Mouse (Mus musculus): ENCODE results near the gene Cabp4. TPM values are rescaled to one million over a fixed set of nuclear protein-coding genes. Genes with fewer than 3 reads are reported as not detected.
A peak's percentile ranks its signal among the peaks of the same experiment; 100 is the strongest.
"Not testable (repeated sequence)": the region's sequence is repeated elsewhere in the genome, so short reads cannot be mapped to it uniquely, and the experiment has no call there.

The Cabp4 gene
- polyA plus RNA-seq, 1 experiment: 0.60 TPM

GRCm38 (mm10) chr19:4129462-4129861, 14.4 kb downstream of the Cabp4 start:
- 96% methylated on average over 7 of the region's 7 CpGs for WGBS
- peaks cover 4% of the 10 kb centered on the region; the same call in 1 of the 2 replicates for H3K4me1 ChIP-seq (ENCODE audit: control insufficient read depth, insufficient read depth, low read length)
- TF ChIP-seq POLR2A (IDR thresholded peaks at IDR 0.05; ENCODE audit: borderline replicate concordance, control insufficient read depth, low read depth, low read length) (no peak), CTCF (IDR thresholded peaks at IDR 0.05; ENCODE audit: control insufficient read depth, insufficient read depth, low read length) (no peak)
- no peak overlapping the region for H3K4me3 ChIP-seq (replicated peaks; ENCODE audit: control insufficient read depth, low read depth, low read length)
- H3K27ac ChIP-seq (ENCODE audit: control insufficient read depth, insufficient read depth, low read depth, low read length, poor library complexity): peak overlapping the region; percentile 40; the same call in 1 of the 2 replicates

GRCm38 (mm10) chr19:4126759-4127495, 16.9 kb downstream of the Cabp4 start:
- peaks cover 8% of the 10 kb centered on the region for H3K4me1 ChIP-seq (ENCODE audit: control insufficient read depth, insufficient read depth, low read length)
- 66% methylated on average over 7 of the region's 7 CpGs for WGBS
- H3K27ac ChIP-seq (ENCODE audit: control insufficient read depth, insufficient read depth, low read depth, low read length, poor library complexity): peak overlapping the region; percentile 40; the same call in 1 of the 2 replicates

GRCm38 (mm10) chr19:4125741-4126696, 17.8 kb downstream of the Cabp4 start, which contains the start of gene Aip:
Aip (minus strand) TSS chr19:4125858.
- Histone ChIP-seq H3K4me3 (replicated peaks; ENCODE audit: control insufficient read depth, low read depth, low read length) (peak within 1 kb of the TSS; percentile 83), H3K4me1 (ENCODE audit: control insufficient read depth, insufficient read depth, low read length) (peaks cover 8% of the 10 kb centered on the region), H3K27ac (ENCODE audit: control insufficient read depth, insufficient read depth, low read depth, low read length, poor library complexity) (peak within 1 kb of the TSS; percentile 72)
- TF ChIP-seq POLR2A (IDR thresholded peaks at IDR 0.05; ENCODE audit: borderline replicate concordance, control insufficient read depth, low read depth, low read length) (peak; percentile 82; the same call in 1 of the 2 replicates), CTCF (IDR thresholded peaks at IDR 0.05; ENCODE audit: control insufficient read depth, insufficient read depth, low read length) (peak; percentile 79)
- under 1% methylated on average over 64 of the region's 64 CpGs for WGBS

More at GRCm38 (mm10) chr19:4126759-4127495, 16.9 kb downstream of the Cabp4 start:
- TF ChIP-seq CTCF (IDR thresholded peaks at IDR 0.05; ENCODE audit: control insufficient read depth, insufficient read depth, low read length) (no peak), POLR2A (IDR thresholded peaks at IDR 0.05; ENCODE audit: borderline replicate concordance, control insufficient read depth, low read depth, low read length) (no peak)
- peak overlapping the region; percentile 83 for H3K4me3 ChIP-seq (replicated peaks; ENCODE audit: control insufficient read depth, low read depth, low read length)

- Histone ChIP-seq H3K4me1 (ENCODE audit: control insufficient read depth, insufficient read depth, low read length) (peaks cover 11% of the 10 kb centered on the region), H3K4me3 (replicated peaks; ENCODE audit: control insufficient read depth, low read depth, low read length) (peak overlapping the region; percentile 31), H3K27ac (ENCODE audit: control insufficient read depth, insufficient read depth, low read depth, low read length, poor library complexity) (peak overlapping the region; percentile 63)
- 17% methylated on average over 4 of the region's 4 CpGs for WGBS
Measured at GRCm38 (mm10) chr19:4125268-4125667, 18.6 kb downstream of the Cabp4 start.

- peaks cover 11% of the 10 kb centered on the region for H3K4me1 ChIP-seq (ENCODE audit: control insufficient read depth, insufficient read depth, low read length)
- no peak for TF ChIP-seq POLR2A (IDR thresholded peaks at IDR 0.05; ENCODE audit: borderline replicate concordance, control insufficient read depth, low read depth, low read length)
- no peak for TF ChIP-seq CTCF (IDR thresholded peaks at IDR 0.05; ENCODE audit: control insufficient read depth, insufficient read depth, low read length)
- H3K4me3 ChIP-seq (replicated peaks; ENCODE audit: control insufficient read depth, low read depth, low read length): no peak overlapping the region
- no peak overlapping the region for H3K27ac ChIP-seq (ENCODE audit: control insufficient read depth, insufficient read depth, low read depth, low read length, poor library complexity)
- WGBS: 80% methylated on average over 4 of the region's 4 CpGs
Measured at GRCm38 (mm10) chr19:4124432-4124831, 19.4 kb downstream of the Cabp4 start.

- Histone ChIP-seq H3K4me3 (replicated peaks; ENCODE audit: control insufficient read depth, low read depth, low read length) (no peak overlapping the region), H3K27ac (ENCODE audit: control insufficient read depth, insufficient read depth, low read depth, low read length, poor library complexity) (peak overlapping the region; percentile 16; the same call in 1 of the 2 replicates), H3K4me1 (ENCODE audit: control insufficient read depth, insufficient read depth, low read length) (peaks cover 12% of the 10 kb centered on the region)
- TF ChIP-seq CTCF (IDR thresholded peaks at IDR 0.05; ENCODE audit: control insufficient read depth, insufficient read depth, low read length) (no peak), POLR2A (IDR thresholded peaks at IDR 0.05; ENCODE audit: borderline replicate concordance, control insufficient read depth, low read depth, low read length) (no peak)
- 23% methylated on average over 7 of the region's 7 CpGs for WGBS
Measured at GRCm38 (mm10) chr19:4122411-4123370, 21.1 kb downstream of the Cabp4 start.

- H3K4me3 ChIP-seq (replicated peaks; ENCODE audit: control insufficient read depth, low read depth, low read length): not testable (repeated sequence)
- H3K27ac ChIP-seq (ENCODE audit: control insufficient read depth, insufficient read depth, low read depth, low read length, poor library complexity): peak overlapping the region; percentile 89
- peaks cover 12% of the 10 kb centered on the region for H3K4me1 ChIP-seq (ENCODE audit: control insufficient read depth, insufficient read depth, low read length)
- 26% methylated on average over 6 of the region's 6 CpGs for WGBS
Measured at GRCm38 (mm10) chr19:4121896-4122295, 21.9 kb downstream of the Cabp4 start.
